Mouse (Mus musculus) bone marrow, adult 2 months (tissue): ENCODE measurements at regions not wholly inside any gene's neighbourhood (a gene's known extent, or its start where the extent isn't known, plus 50 kb on each side); places are given as distances from the start of the nearest gene placed in this dataset.

Experiments used
- CTCF ChIP-seq: fragments of 200-500 bp; IDR thresholded peaks from 2 replicates; pipeline ENCODE4 v1.5.1; 2011; ENCODE audit warnings: low read length, control low read depth; ENCODE audit not compliant: control insufficient read depth, insufficient read depth
- POLR2A ChIP-seq: fragments of 200-500 bp; IDR thresholded peaks from 2 replicates; pipeline ENCODE4 v1.6.1; 2011; ENCODE audit warnings: low read depth, mild to moderate bottlenecking, control low read depth, low read length, borderline replicate concordance; ENCODE audit not compliant: control insufficient read depth

GRCm38 (mm10) chr10:37911669-37912068, 772.9 kb upstream of the Marcks start:
- no peak for TF ChIP-seq CTCF
- no peak for TF ChIP-seq POLR2A
